Mouse (Mus musculus): ENCODE data around the gene Itgb8.
A peak's percentile ranks its signal among the peaks of the same experiment; 100 is the strongest.

Itgb8 gene

DNA sequence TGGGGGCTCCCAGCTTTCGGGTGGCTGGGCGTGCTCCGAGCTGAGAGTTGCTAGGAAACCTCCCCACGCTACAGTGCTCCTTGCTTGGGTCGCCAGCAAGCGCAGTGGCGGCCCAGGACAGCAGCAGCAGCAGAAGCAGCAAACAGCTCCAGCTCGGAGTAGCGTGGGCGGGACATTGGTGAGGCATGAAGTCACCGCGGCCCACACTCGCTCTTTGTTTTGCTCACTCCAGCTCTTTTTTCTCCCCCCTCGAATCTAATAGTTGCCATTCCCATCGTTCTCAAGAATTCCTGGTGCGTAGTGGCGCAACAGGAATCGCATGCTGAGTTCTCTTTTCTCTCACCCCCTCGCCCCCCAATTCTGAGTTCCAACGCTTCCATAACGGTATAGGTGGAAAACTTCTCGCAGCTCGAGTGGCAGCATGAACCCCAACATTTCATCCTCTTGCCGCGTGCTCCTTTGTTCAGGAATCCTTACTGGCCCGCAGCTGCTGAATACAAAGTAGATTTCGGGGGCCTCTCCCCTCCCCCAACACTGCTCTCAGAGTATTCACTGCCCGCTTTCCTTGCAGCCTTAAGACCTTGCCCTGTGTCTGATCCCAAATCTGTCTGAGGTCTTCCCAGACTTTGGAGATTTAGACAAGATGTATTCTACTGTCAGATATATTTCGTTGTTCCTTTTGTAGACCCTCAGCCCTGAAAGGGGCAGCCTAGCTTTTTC lies at the start of gene Itgb8:
TSS of gene Itgb8 (minus strand) at position 107 of the 720 bp plus-strand sequence.
- peak; percentile 98 for DNase-seq

DNA sequence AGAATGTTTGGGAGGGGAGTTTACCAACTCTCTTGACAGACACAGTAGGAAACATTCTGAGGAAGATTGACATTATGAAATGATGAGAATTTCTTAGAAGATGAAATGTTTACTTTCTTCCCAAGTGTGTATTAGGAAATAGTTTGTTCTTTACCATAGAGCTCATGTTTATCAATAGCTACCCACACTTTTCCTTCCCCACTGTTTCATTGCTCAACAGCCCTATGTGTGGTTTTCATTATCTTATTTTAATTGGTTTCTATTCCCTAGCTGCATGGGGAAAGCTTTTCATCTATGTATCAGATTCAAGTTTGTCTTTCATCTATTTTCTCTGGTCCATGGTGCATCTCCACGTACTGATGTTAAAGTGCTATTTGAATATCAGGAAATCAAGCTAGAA lies 37.7 kb upstream of the Itgb8 start:
- no peak for DNase-seq

DNA sequence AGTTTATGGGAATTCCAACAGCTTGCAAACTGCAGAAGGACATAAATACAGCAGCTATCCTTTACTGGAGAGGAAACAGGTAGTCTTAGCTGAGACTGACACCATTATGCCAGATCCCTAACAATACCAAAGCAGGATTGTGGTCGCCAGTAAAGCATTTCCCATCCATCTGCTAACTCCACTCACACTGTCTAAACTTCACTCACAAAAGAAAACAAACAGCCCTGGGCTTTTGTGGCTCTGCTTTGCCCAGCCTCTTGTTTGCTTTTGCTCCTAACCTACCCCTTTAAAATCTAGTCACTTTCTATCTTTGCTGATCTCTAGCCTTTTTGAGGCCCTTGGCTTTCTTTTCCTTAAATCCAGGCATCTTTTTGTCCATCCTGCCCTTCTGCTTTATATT lies 35.0 kb upstream of the Itgb8 start:
- no peak for DNase-seq

DNA sequence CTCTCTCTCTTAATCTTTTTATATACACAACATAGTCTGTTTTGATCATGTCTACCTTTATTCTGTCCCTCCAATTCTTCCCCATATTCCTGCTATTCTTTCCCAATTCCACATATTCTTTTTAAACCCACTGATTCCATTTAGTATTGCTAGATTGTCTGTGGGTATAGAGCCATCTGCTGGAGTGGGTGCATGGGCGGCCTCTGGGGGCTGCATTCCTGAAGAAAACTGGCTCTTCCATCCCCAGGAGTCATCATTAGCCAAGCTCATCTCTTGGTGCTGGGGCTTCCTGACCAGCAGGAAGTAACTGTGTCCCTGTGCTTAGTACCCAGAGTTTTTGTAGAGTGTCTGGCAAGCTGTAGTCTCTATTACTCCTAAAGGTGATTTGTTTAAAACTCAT lies 33.4 kb upstream of the Itgb8 start:
- peak; percentile 87 for DNase-seq

DNA sequence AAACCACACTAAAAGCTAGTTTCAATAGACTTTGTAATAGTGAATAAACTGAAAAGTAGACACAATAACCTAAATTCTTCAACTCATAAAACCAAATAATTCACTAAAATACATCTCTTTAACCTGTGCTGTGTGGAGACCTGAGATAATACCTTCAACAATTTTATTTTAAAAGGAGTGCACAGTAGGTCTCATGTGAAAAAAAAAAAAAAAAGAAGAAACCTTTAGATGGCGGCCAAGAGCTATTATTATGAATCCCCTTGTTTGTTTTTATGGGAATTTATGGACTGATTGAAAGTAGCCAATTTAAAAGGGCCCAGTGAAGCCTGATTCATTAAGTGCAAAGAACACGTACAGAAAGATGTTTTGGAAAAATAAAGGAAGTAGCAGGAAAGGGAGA lies 31.4 kb upstream of the Itgb8 start:
- DNase-seq, result no peak

DNA sequence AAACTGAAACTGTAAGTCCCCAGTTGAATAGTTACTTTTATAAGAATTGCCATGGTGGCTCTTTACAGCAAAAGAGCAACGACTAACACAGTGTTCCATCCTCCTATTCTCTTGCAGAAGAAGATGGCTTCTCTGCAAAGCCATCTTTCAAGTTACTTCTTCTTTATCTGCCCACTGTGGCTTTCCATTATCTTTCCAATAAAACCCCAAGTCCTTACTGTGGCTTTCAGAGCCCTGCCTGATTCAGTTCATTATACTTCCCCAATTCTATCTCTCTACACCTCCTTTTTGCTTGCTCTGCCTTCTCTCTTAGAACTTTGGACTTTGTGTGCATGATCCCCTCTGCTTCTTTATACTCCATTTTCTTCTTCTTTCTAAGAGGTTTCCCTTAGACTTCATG lies 30.1 kb upstream of the Itgb8 start:
- no peak for DNase-seq

DNA sequence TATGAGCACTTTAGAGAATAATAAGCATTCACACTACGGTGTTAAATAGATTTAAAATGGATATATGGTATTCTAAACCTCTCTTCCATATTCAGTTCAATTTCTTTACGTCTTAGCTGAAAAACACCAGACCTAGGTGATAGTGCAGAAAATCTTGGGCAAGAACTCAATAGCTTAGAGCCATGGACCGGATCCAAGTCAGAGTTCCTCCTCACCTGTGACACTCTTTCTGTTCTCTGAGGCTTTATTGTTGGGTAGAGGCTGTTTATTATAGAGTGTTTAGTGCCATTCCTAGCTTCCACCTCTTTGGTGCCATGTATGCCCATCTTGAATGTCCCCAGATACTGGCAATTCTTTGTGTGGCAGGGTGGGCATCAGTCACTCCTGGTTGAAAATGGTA lies 25.9 kb upstream of the Itgb8 start:
- no peak for DNase-seq

DNA sequence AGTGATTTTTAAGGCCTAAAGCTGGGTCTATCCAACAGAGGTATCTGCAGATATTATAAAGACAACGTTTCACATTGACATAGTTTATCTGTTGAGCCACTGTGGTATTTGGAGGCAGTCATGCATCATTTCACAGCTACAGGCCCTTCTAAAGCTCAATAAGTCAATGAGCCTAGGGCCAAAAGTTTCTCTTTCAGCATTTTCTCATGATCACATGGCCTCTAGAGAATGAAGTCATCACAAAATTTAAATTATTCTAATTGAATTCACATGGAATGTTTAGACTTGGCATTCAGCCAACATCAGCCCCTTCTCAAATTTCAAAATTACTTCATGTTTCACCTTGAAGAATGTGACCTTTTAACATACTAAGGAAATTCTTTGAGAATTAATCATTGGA lies 10.0 kb upstream of the Itgb8 start:
- no peak for DNase-seq

DNA sequence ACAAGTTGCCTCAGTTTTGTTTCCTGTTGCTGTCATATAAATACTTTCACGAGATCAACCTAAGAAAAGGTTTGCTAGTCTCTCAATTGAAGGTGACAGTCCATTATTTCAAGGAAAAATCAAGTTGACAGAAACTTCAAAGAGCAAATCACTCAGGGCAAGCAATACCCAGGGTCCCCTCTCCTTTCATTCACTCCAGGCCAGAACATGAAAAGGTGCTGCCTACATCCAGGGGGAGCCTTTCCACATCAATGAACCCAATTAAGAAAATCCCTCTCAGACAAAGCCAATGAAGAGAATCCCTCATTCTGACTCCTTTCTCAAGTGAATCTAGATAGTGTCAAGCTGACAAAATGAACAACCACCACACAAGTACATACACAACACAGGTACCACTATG lies 2.5 kb upstream of the Itgb8 start:
- DNase-seq, result no peak

DNA sequence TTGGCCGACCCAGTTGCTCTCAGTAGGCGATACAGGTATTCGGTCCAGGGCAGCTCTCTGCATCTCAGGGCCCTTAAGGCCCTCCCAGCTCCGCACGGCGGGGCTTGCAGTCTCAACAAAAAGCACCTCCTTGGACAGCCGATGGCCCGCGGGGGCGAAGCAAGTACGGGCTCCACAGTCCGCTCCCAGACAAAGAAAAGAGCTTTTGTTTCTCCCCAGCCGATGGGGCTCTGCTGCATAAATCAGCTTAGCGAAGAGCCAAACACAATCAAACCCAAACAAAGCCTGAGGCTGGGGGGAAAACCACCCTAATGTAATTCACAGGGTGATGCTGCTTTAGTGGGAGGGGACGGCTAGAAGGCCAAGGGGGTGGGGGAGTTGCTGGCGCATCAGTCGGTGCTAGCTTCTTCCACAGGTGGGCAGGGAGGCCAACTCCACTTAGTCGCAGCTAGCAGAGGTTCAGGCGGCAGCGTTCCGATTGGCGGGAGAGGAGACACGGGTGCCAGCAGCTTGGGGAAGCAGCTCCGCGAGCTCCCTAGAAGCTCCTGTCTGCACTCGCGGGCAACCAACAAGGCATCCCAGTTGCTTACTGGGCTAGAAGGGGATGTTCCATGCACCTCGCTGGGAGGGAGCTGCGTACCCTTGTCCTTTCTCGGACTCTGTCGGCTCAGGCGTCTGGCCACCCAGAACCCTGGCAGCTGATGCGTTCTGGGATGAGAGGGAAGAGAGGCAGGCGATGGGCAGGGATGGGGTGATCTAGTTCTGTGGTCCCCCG lies 494 bp downstream of the Itgb8 start:
- peak; percentile 96 for DNase-seq

DNA sequence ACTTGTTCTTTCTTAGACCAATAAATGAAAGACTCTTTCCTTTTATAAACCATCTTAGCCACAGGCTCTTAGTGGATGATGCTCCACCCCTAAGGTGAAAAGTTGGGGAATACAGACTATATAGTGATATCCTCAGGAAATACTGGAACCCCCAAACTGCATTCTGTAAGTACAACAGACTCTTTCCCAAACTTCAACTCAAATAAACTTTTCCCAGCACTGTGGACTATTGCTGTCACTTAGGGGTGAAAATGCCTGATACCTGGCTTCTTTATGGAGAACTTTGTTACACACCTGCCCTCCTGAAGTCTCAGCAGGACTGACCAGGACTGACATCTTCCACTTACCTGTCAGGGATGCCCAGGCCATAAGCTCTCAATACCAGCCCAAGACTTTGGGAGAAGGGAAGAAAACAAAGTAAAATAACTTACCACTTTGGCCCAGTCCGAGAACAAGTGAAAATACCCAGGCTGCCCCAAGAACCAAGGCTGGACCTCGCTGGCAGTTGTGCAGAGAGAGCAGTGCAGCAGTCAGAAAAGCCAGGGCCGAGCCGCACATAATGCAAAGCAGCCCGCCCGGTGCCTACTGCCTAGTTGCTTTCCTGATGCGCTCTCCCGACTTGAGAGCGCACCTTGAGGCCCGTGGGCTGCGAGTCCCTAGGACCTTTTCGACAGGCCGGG lies 1.2 kb downstream of the Itgb8 start:
- DNase-seq, result peak; percentile 83

DNA sequence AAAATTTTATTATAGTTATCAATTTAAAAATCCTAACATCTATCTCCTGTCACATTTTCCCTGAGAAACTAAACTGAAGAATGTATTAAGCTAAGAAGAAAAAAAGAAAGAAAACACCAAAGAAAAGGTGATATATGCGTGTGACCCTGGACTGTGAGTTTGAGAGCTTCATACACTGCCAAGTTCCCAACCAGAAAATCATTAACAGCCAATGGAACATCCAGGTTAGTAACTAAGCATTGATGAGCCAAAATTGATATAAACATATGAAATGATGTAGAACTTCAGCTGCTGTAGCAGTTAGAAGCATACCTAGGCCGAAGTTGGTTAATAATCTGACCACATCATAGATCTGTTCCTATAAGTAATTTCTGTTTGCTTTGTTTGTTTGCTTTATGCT lies 6.8 kb downstream of the Itgb8 start:
- DNase-seq, result no peak

DNA sequence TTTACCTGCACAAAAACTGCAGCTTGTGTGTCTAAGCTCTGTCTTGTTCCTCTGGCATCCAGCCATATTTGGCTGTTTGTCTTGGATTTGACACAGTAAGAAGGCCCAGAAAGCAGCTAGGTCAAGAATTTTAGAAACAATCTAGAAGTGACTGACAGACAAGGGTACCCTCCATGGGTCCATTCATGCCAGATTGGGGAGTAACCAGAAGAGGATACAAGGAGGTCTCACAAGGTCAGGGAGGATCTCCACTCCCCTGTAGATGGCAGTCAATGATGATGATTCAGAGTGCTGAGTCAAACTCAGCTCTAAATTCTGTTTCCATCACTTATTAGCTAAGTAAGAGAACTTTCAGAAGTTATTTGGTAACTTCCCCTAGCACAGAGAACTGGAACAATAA lies 8.2 kb downstream of the Itgb8 start:
- DNase-seq, result no peak

DNA sequence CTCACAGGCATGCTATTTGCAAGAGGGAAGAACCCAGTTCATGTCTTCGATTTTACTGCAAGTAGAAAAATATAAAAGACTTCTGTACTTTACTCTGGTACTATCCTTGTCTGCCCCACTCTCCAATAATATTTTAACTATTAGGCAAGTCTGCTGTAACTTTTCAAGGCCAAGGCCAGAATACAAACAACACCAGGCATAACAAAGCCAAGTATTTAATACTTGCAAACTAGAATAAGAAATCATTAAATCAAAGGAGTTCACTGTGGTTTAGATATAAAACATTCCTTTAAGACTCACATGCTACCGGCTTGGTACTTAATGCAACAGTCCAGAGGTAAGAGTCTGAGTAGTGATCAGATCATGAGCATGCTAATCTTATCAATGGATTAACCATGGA lies 9.0 kb downstream of the Itgb8 start:
- no peak for DNase-seq

DNA sequence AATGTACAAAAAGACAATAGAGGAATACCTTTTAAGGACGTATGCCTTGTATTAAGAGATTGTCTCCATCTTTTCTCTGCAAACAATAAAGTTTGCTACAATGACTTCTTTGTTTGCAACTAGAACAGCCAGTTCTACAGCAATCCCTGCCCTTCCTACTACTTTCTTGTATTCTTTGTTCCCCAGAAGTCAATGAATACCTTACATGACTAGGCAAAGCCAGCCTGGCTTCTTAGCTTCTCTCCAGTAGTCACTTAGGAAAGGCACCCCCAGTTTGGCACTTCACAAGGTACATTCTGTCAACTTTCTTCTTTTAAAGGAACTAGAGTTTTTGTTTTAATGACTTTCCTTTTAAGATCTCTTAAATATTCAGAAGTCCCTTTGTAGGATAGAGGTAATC lies 10.7 kb downstream of the Itgb8 start:
- DNase-seq, result no peak

DNA sequence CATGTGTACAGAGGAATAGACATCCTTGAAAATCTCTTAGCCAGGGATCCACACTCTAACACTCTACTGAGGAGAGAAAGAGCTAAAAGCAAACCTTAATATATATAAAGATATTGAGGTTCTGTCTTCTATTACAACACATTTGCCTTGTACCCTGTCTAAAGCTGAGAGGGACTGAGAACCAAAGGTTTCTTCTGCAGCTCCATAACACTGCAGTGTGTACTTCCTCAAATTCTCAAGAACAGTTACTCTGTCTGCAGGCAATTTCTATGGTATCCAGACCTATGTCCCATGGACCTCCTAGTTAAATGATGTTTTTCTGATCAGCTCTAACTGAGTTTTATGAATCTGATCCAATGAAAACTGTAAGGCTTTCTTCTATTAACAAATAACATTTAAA lies 13.9 kb downstream of the Itgb8 start:
- DNase-seq, result no peak

DNA sequence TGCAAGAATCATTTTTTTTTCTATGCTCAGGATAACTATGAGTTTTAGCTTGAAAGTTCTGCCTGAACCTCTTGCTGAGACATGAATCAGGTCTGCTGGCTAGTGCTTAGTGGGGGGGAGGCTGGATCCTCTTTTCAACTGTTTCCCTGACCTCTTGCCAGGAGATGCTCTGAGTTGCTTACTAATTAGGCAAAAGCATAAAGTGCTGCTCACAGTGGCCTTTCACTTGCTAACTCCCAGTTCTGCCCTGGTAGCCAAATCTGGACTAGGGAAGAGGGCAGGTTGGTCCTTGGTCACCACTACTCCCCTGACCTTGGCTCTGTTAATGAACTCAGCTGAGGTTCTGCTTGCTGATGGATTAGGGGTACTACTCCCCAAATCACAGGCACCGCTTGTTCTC lies 19.2 kb downstream of the Itgb8 start:
- DNase-seq, result no peak

DNA sequence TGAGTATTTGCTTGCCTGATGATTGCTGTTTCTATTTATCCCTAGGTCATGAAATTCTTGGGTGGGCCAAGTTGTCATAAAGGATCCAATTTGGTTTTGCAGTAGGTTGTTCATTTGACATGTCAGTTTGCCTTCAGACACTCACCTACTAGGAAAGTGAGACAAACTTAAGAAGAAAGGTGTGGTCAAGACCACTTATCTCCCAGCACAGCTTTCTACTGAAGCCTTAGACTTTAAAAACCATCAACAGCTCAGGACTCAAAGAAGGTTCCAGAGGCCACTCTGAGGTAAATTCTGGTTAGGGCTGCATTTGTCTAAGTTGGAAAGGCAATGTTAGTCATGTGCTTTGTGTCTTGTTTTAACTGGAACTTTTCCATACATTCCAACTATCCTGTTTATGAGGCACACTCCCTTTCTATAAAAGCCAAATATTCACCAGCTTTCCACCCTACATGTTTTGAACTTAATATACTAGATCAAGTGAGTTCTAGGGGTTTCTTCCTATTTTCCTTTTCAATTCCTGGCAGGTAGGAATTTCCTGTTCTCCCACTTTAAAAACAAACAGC lies 20.8 kb downstream of the Itgb8 start:
- DNase-seq, result no peak

DNA sequence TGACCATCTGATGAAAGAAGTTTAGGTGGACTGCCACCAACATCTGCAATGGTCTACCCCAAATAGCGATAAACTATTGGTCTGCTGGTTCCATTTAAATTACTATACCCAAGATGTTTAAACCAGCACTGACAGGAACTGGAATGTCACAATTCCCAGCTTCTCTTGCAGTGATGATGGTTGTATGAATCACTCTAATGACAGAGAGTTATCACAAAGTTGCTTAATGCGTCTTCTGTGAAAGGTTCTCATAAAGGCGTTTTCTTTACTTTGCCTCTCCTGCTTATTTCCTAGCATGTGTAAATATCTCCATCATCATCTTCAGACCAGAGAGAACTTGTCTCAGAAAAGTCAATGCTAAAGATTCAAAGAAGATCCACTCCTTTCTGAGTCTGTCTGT lies 23.4 kb downstream of the Itgb8 start:
- DNase-seq, result no peak

DNA sequence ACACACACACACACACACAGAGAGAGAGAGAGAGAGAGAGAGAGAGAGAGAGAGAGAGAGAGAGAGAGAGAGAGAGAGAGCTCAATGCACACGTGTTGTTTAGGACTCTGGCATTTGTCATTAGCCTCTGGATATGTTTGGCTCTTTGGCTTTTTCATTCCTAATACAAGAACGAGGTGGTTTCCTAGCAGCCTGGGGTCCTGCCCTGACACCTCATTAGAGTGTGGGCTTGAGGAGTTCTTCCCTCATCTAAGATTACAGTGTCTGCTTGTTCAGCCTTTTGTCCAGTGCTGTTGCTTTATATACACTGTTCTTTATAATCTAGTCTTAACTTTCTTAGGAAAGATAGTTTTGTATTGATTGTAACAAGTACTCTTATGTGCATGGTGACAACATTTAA lies 27.1 kb downstream of the Itgb8 start:
- no peak for DNase-seq

DNA sequence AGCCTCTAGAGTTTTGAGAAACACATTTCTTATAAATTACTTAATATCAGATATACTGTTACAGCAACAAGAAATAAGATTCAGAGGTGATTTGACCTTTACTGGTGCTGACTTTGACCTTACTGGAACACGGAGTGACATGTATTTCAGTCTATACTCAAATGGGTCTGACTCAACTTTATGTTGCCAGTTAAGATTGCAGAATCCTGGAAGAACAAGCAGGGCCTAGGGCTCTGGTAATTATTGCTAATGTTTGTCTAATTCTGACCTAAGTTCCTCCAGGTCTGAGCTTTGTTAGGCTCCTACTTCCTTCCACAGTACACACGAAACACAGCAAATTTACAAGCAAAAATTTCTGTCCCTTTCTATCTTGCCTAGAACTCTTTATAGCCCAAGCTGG lies 28.0 kb downstream of the Itgb8 start:
- DNase-seq, result no peak

DNA sequence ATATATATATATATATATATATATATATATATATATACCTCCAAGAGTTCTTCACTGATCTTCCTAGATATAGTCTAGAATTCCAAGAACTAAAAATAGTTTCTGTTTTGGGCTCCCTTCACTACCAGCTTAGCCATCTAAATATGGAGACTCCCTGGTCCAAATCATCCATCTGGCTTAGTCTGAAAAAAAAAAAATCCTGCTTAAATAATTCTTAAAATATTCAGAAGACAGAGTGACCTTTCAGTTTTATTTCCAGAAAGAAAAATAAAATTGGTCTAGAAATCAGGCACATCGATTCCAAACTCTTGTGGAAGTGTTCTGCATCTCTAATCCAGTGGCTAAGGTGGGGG lies 28.6 kb downstream of the Itgb8 start:
- DNase-seq, result no peak

DNA sequence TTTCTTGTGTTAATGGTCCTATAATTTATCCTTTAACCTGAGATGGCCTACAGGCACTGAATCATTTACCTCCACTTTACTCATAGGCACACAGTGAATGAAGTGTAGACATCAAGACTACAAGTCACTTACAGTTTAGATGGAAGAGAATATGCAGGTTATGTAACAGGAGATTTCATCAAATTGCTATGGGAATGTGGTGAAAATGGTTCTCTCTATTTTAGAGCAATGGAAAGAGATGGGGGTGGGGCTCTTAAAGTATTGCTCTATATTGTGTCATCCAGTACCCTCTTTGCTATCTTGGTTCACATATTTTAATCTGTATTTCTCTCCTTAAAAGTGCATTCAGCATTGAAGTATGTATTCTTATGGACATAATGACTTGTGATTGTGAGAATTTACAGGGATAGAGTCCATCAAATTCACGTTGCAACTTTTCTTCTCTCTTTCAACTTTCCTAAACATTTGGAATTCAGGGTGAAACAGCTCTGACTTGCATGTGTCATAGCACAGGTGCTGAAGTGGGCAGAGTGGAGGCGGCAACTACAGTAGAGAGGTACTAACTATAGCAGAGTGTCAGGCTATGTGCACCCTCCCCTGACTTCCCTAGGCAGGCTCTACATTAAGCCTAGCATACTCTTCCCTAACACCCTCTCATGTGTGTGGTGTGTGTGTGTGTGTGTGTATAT lies 29.1 kb downstream of the Itgb8 start:
- no peak for DNase-seq

DNA sequence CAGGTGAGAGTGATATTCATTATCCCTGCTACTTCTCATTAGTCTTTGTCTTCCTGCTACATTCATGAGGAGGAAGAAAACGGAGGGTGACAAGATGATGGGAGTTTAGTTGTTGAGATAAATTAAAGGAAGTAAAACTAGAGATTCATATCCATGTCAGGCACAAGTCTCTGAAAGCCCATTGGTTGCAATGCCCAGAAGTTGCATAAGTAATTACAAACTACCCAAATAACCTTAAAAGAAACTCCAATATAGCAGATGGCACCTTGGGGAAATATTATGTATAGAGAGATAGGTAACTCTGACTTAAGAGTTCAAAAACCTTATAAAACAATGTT lies 31.2 kb downstream of the Itgb8 start:
- no peak for DNase-seq
